Mouse (Mus musculus) lung, adult 2 months (tissue): ENCODE data around the gene Arl6ip5.

Source experiments
- CTCF ChIP-seq: fragments of 200-500 bp; IDR thresholded peaks from 2 replicates; pipeline ENCODE4 v1.5.1; 2011; ENCODE audit warnings: mild to moderate bottlenecking, low read length, control low read depth; ENCODE audit not compliant: insufficient read depth
- POLR2A ChIP-seq: fragments of 200-500 bp; IDR thresholded peaks from 2 replicates; pipeline ENCODE4 v1.6.1; 2011; ENCODE audit warnings: low read depth, mild to moderate bottlenecking, control low read depth, low read length, borderline replicate concordance; ENCODE audit errors: extremely low read depth

DNA sequence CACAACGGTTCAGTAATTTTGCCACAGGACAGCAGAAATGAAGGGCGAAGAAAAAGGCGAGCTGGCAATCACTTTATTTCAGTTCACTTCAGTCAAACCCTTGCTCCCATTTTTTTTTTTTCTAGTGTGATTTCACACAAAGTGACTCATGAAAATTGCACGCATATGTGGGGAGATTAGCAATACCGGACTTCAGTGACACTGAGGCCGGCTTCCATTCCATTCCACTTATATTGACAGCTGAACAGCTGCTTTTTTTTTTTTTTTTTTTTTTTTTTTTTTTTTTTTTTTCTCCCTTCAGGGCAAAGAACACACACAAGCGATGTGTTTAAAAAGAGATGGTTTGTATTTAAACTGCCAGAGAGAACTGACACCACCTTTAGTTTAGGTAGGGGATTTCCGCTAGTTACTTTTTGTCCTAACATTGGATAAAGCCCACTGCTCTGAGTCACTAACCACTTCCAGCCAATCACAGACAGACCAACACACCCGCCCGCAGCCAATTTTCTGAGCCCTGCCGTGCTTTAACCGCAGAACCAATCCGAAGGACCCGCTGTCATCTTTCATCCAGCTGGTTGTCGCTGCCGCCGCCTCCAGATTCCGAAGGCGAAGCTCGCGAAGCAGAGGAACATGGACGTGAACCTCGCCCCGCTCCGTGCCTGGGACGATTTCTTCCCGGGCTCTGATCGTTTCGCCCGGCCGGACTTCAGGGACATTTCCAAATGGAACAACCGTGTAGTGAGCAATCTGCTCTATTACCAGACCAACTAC, at the start of gene Arl6ip5:
- peak; percentile 88; the same call in 1 of the 2 replicates for TF ChIP-seq POLR2A
- no peak for TF ChIP-seq CTCF
